Mouse (Mus musculus): ENCODE results near the gene Gm2000. TPM values are rescaled to one million over a fixed set of nuclear protein-coding genes. Genes with fewer than 3 reads are reported as not detected.

The Gm2000 gene
- total and polyA plus RNA-seq, 2 experiments from 2014 or later, result 414 to 980 TPM

GRCm38 (mm10) chr1:156402491-156402890 is 36.7 kb downstream of the Gm2000 start:
- Histone ChIP-seq H3K27me3 (ENCODE audit: insufficient read depth, low read length) (no peaks in the 10 kb centered on the region), H3K9ac (replicated peaks; ENCODE audit: low read length, poor library complexity, severe bottlenecking) (no peak overlapping the region), H3K4me2 (ENCODE audit: low read depth, low read length, poor library complexity, severe bottlenecking) (no peak overlapping the region), H3K36me3 (ENCODE audit: insufficient read depth, low read length) (no peaks in the 10 kb centered on the region), H3K27ac (ENCODE audit: low read depth, low read length) (no peak overlapping the region), H3K4me3 (ENCODE audit: low read depth, low read length) (no peak overlapping the region), H3K4me1 (ENCODE audit: insufficient read depth, low read length) (no peaks in the 10 kb centered on the region), H3K9me3 (ENCODE audit: low read length) (no peaks in the 10 kb centered on the region)
- 65% methylated on average over 2 of the region's 2 CpGs for WGBS
- no peak for DNase-seq (ENCODE audit: low spot score)
- no peak for TF ChIP-seq CTCF (IDR thresholded peaks at IDR 0.05)
- ATAC-seq (ENCODE audit: low FRiP score), result no peak

- no peak overlapping the region for H3K9ac ChIP-seq (replicated peaks; ENCODE audit: low read length, poor library complexity, severe bottlenecking)
- 42% methylated on average over 10 of the region's 10 CpGs for WGBS
- no peak for ATAC-seq (ENCODE audit: low FRiP score)
- H3K36me3 ChIP-seq (ENCODE audit: insufficient read depth, low read length), result no peaks in the 10 kb centered on the region
- no peaks in the 10 kb centered on the region for H3K9me3 ChIP-seq (ENCODE audit: low read length)
- no peak overlapping the region for H3K4me3 ChIP-seq (ENCODE audit: low read depth, low read length)
- no peaks in the 10 kb centered on the region for H3K27me3 ChIP-seq (ENCODE audit: insufficient read depth, low read length)
- H3K4me2 ChIP-seq (ENCODE audit: low read depth, low read length, poor library complexity, severe bottlenecking), result no peak overlapping the region
- no peak for DNase-seq (ENCODE audit: low spot score)
- no peak for TF ChIP-seq CTCF (IDR thresholded peaks at IDR 0.05)
- no peaks in the 10 kb centered on the region for H3K4me1 ChIP-seq (ENCODE audit: insufficient read depth, low read length)
- H3K27ac ChIP-seq (ENCODE audit: low read depth, low read length), result no peak overlapping the region
Measured at GRCm38 (mm10) chr1:156403251-156403650, 37.4 kb downstream of the Gm2000 start.

- no peaks in the 10 kb centered on the region for H3K9me3 ChIP-seq (ENCODE audit: low read length)
- no peak overlapping the region for H3K9ac ChIP-seq (replicated peaks; ENCODE audit: low read length, poor library complexity, severe bottlenecking)
- no peak overlapping the region for H3K4me2 ChIP-seq (ENCODE audit: low read depth, low read length, poor library complexity, severe bottlenecking)
- no peaks in the 10 kb centered on the region for H3K4me1 ChIP-seq (ENCODE audit: insufficient read depth, low read length)
- H3K27me3 ChIP-seq (ENCODE audit: insufficient read depth, low read length), result no peaks in the 10 kb centered on the region
- no peak for TF ChIP-seq CTCF (IDR thresholded peaks at IDR 0.05)
- DNase-seq (ENCODE audit: low spot score) (no peak), ATAC-seq (ENCODE audit: low FRiP score) (no peak)
- no peaks in the 10 kb centered on the region for H3K36me3 ChIP-seq (ENCODE audit: insufficient read depth, low read length)
- 80% methylated on average over 3 of the region's 3 CpGs for WGBS
- no peak overlapping the region for H3K4me3 ChIP-seq (ENCODE audit: low read depth, low read length)
- H3K27ac ChIP-seq (ENCODE audit: low read depth, low read length), result no peak overlapping the region
Measured at GRCm38 (mm10) chr1:156408004-156408403, 42.2 kb downstream of the Gm2000 start.

- 66% methylated on average over 4 of the region's 4 CpGs for WGBS
- H3K4me3 ChIP-seq (ENCODE audit: low read depth, low read length), result no peak overlapping the region
- H3K9ac ChIP-seq (replicated peaks; ENCODE audit: low read length, poor library complexity, severe bottlenecking), result no peak overlapping the region
- H3K27ac ChIP-seq (ENCODE audit: low read depth, low read length), result no peak overlapping the region
- no peaks in the 10 kb centered on the region for H3K9me3 ChIP-seq (ENCODE audit: low read length)
- no peaks in the 10 kb centered on the region for H3K4me1 ChIP-seq (ENCODE audit: insufficient read depth, low read length)
- H3K36me3 ChIP-seq (ENCODE audit: insufficient read depth, low read length), result no peaks in the 10 kb centered on the region
- TF ChIP-seq CTCF (IDR thresholded peaks at IDR 0.05), result no peak
- no peak for DNase-seq (ENCODE audit: low spot score)
- H3K27me3 ChIP-seq (ENCODE audit: insufficient read depth, low read length), result no peaks in the 10 kb centered on the region
- no peak overlapping the region for H3K4me2 ChIP-seq (ENCODE audit: low read depth, low read length, poor library complexity, severe bottlenecking)
- no peak for ATAC-seq (ENCODE audit: low FRiP score)
Measured at GRCm38 (mm10) chr1:156408521-156408920, 42.7 kb downstream of the Gm2000 start.

Other genes with a start within 250 kb of the Gm2000 start
- 4.6 and 5.6 TPM in 2 replicates for gene Fam163a, start 161.0 kb upstream of the Gm2000 start, total RNA-seq (2014; rRNA removed)
- gene Fam163a, start 161.0 kb upstream of the Gm2000 start, polyA plus RNA-seq (2015; fragmentation: Nextera tagmentation; extraction: Ambion mirVana), result 4.8 TPM in 2 replicates
- gene Tdrd5, start 62.4 kb upstream of the Gm2000 start, total RNA-seq (2014; rRNA removed), result 0.93 and 1.9 TPM in 2 replicates
- gene Tdrd5, start 62.4 kb upstream of the Gm2000 start, polyA plus RNA-seq (2015; fragmentation: Nextera tagmentation; extraction: Ambion mirVana), result 1.3 TPM in 2 replicates
- gene Nphs2, start 55.3 kb upstream of the Gm2000 start, total RNA-seq (2014; rRNA removed), result 1.8 and 2.1 TPM in 2 replicates
- gene Nphs2, start 55.3 kb upstream of the Gm2000 start, polyA plus RNA-seq (2015; fragmentation: Nextera tagmentation; extraction: Ambion mirVana), result 0.68 and 0.90 TPM in 2 replicates
- not detected in 2 replicates for gene Axdnd1, start 55.1 kb downstream of the Gm2000 start, total RNA-seq (2014; rRNA removed)
- 0.11 and 0.56 TPM in 2 replicates for gene Axdnd1, start 55.1 kb downstream of the Gm2000 start, polyA plus RNA-seq (2015; fragmentation: Nextera tagmentation; extraction: Ambion mirVana)
- gene Soat1, start 108.3 kb downstream of the Gm2000 start, total RNA-seq (2014; rRNA removed), result 24.8 TPM in 2 replicates
- 10.3 and 11.8 TPM in 2 replicates for gene Soat1, start 108.3 kb downstream of the Gm2000 start, polyA plus RNA-seq (2015; fragmentation: Nextera tagmentation; extraction: Ambion mirVana)
- 23.7 and 29.5 TPM in 2 replicates for gene Gm10031, start 158.0 kb downstream of the Gm2000 start, total RNA-seq (2014; rRNA removed)
- gene Gm10031, start 158.0 kb downstream of the Gm2000 start, polyA plus RNA-seq (2015; fragmentation: Nextera tagmentation; extraction: Ambion mirVana), result 0.53 and 0.54 TPM in 2 replicates
- gene Abl2, start 192.7 kb downstream of the Gm2000 start, total RNA-seq (2014; rRNA removed), result 25.9 and 42.3 TPM in 2 replicates
- 4.2 and 4.7 TPM in 2 replicates for gene Abl2, start 192.7 kb downstream of the Gm2000 start, polyA plus RNA-seq (2015; fragmentation: Nextera tagmentation; extraction: Ambion mirVana)